Mouse (Mus musculus): ENCODE measurements around the gene Aldh3b2. TPM values are rescaled to one million over a fixed set of nuclear protein-coding genes. Genes with fewer than 3 reads are reported as not detected.
A peak's percentile ranks its signal among the peaks of the same experiment; 100 is the strongest.

The Aldh3b2 gene
- polyA plus RNA-seq, 1 experiment, result 0.11 TPM

DNA sequence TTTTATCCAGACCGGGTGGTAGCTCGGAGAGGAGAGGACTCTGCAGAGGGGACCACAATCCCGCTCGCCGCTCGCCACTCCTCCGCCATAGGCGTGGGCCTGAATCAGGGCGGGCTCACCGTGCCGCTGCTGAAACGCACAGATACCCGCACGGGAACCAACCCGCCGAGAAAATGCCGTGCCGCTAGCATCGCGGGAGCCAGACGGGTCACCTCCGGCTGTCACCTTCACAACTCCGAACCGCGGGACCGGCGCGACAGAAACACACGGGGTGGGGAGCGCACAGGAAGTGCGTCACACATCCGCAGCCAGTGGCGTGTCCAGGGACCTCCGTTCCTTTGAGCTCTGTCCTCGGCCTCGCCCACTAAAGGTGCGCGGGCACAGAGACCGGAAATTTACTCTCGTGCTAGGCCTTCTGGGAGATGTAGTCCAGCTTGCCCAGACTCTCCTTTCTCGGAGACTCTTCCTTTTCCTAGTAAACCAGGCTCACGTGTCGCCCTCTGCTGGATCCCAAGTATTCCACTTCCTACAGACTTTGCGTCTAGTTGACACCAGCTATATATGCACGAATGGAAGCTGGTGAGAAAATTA, 40.4 kb downstream of the Aldh3b2 start, which contains the start of gene Ndufv1:
Ndufv1 (minus strand) TSS at position 375 of the 591 bp plus-strand sequence.
- TF ChIP-seq MYOG (IDR thresholded peaks at IDR 0.05; ENCODE audit: control insufficient read depth in 1 of 3, insufficient read depth in 1 of 3, insufficient read length in 2 of 3, low read depth in 2 of 3) (peak in 1 of 3 experiments; percentile 25), E2F4 (IDR thresholded peaks at IDR 0.05; ENCODE audit: insufficient read depth) (peak; percentile 14), POLR2A (IDR thresholded peaks at IDR 0.05; ENCODE audit: insufficient read length, low read depth) (peak; percentile 90), USF1 (IDR thresholded peaks at IDR 0.05; ENCODE audit: low read depth) (no peak), POLR2AphosphoS2 (IDR thresholded peaks at IDR 0.05; ENCODE audit: insufficient read length, low read depth) (peak; percentile 92), SRF (IDR thresholded peaks at IDR 0.05; ENCODE audit: control insufficient read depth, insufficient read length, low read depth) (peak; percentile 87), TCF3 (IDR thresholded peaks at IDR 0.05; ENCODE audit: insufficient read length, low read depth) (no peak), MAX (IDR thresholded peaks at IDR 0.05; ENCODE audit: low read depth) (no peak), MYOD1 (IDR thresholded peaks at IDR 0.05; ENCODE audit: control insufficient read depth in 1 of 3, insufficient read length in 2 of 3, low read depth in 2 of 3) (peak in 1 of 3 experiments; percentile 26)
- peak within 1 kb of the TSS; percentile 15 for H3ac ChIP-seq (ENCODE audit: control insufficient read depth, insufficient read length)
- peaks cover 15% of the 10 kb centered on the region for H3K79me2 ChIP-seq (ENCODE audit: control insufficient read depth, insufficient read depth)
- peak within 1 kb of the TSS; percentile 78 for H3K4me3 ChIP-seq
- H3K4me2 ChIP-seq (ENCODE audit: low read depth), result peak within 1 kb of the TSS; percentile 99
- H3K27me3 ChIP-seq (ENCODE audit: control insufficient read depth, insufficient read depth, insufficient read length), result no peaks in the 10 kb centered on the region
- H3K36me3 ChIP-seq (ENCODE audit: control insufficient read depth, insufficient read depth), result peaks cover 18% of the 10 kb centered on the region

DNA sequence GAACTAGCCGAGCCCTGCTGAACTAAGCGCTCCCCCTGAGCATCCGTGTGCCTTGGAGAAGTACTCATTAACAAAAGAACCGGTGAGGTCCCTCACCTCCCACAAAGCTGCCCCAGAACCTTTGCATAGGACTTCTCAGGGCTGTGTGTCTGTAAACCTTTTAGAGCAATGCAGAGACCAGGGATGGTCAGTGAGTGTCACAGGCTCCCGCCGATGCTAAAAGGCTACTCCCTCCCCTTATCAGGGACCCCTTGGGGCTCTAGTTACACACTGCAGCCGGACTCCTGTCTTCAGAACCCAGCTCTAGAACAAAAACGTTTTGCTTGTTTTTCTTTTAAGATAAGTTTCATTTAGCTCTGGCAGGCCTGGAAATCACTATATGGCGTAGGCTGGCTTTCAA, 40.9 kb downstream of the Aldh3b2 start:
- Histone ChIP-seq H3K27me3 (ENCODE audit: control insufficient read depth, insufficient read depth, insufficient read length) (no peaks in the 10 kb centered on the region), H3K4me3 (peak overlapping the region; percentile 78), H3ac (ENCODE audit: control insufficient read depth, insufficient read length) (no peak overlapping the region), H3K79me2 (ENCODE audit: control insufficient read depth, insufficient read depth) (peaks cover 15% of the 10 kb centered on the region), H3K4me2 (ENCODE audit: low read depth) (peak overlapping the region; percentile 60), H3K36me3 (ENCODE audit: control insufficient read depth, insufficient read depth) (peaks cover 18% of the 10 kb centered on the region)
- no peak for TF ChIP-seq POLR2AphosphoS2 (IDR thresholded peaks at IDR 0.05; ENCODE audit: insufficient read length, low read depth)
- no peak for TF ChIP-seq CEBPB (IDR thresholded peaks at IDR 0.05; ENCODE audit: insufficient read depth, poor library complexity, severe bottlenecking)
- no peak for TF ChIP-seq E2F4 (IDR thresholded peaks at IDR 0.05; ENCODE audit: insufficient read depth)
- no peak for TF ChIP-seq TCF3 (IDR thresholded peaks at IDR 0.05; ENCODE audit: insufficient read length, low read depth)
- no peak for TF ChIP-seq POLR2A (IDR thresholded peaks at IDR 0.05; ENCODE audit: insufficient read length, low read depth)
- no peak for TF ChIP-seq SRF (IDR thresholded peaks at IDR 0.05; ENCODE audit: control insufficient read depth, insufficient read length, low read depth)
- TF ChIP-seq REST (IDR thresholded peaks at IDR 0.05; ENCODE audit: insufficient read depth, insufficient read length), result no peak
- no peak for TF ChIP-seq TCF12 (IDR thresholded peaks at IDR 0.05; ENCODE audit: insufficient read depth, poor library complexity, severe bottlenecking)
- no peak for TF ChIP-seq MYOD1 (IDR thresholded peaks at IDR 0.05; ENCODE audit: control insufficient read depth in 1 of 3, insufficient read length in 2 of 3, low read depth in 2 of 3)
- TF ChIP-seq MYOG (IDR thresholded peaks at IDR 0.05; ENCODE audit: control insufficient read depth in 1 of 3, insufficient read depth in 1 of 3, insufficient read length in 2 of 3, low read depth in 2 of 3), result no peak
- TF ChIP-seq MAX (IDR thresholded peaks at IDR 0.05; ENCODE audit: low read depth), result no peak
- no peak for TF ChIP-seq USF1 (IDR thresholded peaks at IDR 0.05; ENCODE audit: low read depth)

DNA sequence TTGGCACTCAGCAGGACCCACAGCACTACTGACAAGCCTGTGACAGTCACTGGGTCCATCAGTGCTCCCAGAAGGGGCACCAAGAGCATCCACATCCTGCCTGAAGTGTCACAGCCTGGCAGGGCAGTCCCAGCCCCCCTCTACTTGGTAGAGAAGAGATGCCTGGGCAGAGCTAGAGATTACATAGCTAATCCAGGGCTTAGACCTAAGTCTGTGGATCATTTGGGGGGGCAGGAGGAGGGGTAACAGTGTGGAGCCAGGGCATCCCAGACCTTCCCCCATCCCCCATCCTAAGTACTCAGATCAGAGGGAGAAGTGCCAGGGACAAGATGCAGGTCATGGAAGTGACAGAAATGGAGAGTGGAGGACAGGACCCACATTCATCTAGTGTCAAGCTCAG, 42.7 kb downstream of the Aldh3b2 start:
- H3K4me2 ChIP-seq (ENCODE audit: low read depth), result no peak overlapping the region
- TF ChIP-seq E2F4 (IDR thresholded peaks at IDR 0.05; ENCODE audit: insufficient read depth) (no peak), TCF12 (IDR thresholded peaks at IDR 0.05; ENCODE audit: insufficient read depth, poor library complexity, severe bottlenecking) (no peak), SRF (IDR thresholded peaks at IDR 0.05; ENCODE audit: control insufficient read depth, insufficient read length, low read depth) (no peak), MYOD1 (IDR thresholded peaks at IDR 0.05; ENCODE audit: control insufficient read depth in 1 of 3, insufficient read length in 2 of 3, low read depth in 2 of 3) (no peak), MYOG (IDR thresholded peaks at IDR 0.05; ENCODE audit: control insufficient read depth in 1 of 3, insufficient read depth in 1 of 3, insufficient read length in 2 of 3, low read depth in 2 of 3) (no peak), USF1 (IDR thresholded peaks at IDR 0.05; ENCODE audit: low read depth) (no peak), TCF3 (IDR thresholded peaks at IDR 0.05; ENCODE audit: insufficient read length, low read depth) (no peak), POLR2A (IDR thresholded peaks at IDR 0.05; ENCODE audit: insufficient read length, low read depth) (no peak), MAX (IDR thresholded peaks at IDR 0.05; ENCODE audit: low read depth) (no peak), POLR2AphosphoS2 (IDR thresholded peaks at IDR 0.05; ENCODE audit: insufficient read length, low read depth) (no peak), REST (IDR thresholded peaks at IDR 0.05; ENCODE audit: insufficient read depth, insufficient read length) (no peak), CEBPB (IDR thresholded peaks at IDR 0.05; ENCODE audit: insufficient read depth, poor library complexity, severe bottlenecking) (no peak)
- no peaks in the 10 kb centered on the region for H3K27me3 ChIP-seq (ENCODE audit: control insufficient read depth, insufficient read depth, insufficient read length)
- no peak overlapping the region for H3K4me3 ChIP-seq
- peaks cover 15% of the 10 kb centered on the region for H3K79me2 ChIP-seq (ENCODE audit: control insufficient read depth, insufficient read depth)
- no peak overlapping the region for H3ac ChIP-seq (ENCODE audit: control insufficient read depth, insufficient read length)
- H3K36me3 ChIP-seq (ENCODE audit: control insufficient read depth, insufficient read depth), result peaks cover 7% of the 10 kb centered on the region

DNA sequence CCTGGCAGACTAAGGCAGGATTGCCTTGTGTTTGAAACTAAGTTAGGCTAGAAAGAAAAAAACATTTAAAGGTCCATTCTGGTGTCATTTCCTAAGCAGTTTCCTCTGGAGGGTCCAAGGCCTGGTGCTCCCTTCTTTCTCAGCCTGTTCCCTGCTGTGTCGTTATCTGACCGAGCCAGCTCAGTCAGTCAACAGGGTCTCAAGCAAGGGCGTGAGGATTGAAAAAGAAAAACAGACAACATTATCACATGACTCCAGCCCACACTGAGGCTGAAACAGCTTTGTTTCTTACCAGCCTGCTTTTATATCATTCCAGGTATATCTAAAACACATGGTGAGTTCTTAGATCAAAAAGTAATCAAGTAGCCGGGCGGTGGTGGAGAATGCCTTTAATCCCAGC, 43.5 kb downstream of the Aldh3b2 start:
- H3K4me3 ChIP-seq, result no peak overlapping the region
- no peak overlapping the region for H3K4me2 ChIP-seq (ENCODE audit: low read depth)
- no peaks in the 10 kb centered on the region for H3K36me3 ChIP-seq (ENCODE audit: control insufficient read depth, insufficient read depth)
- no peaks in the 10 kb centered on the region for H3K27me3 ChIP-seq (ENCODE audit: control insufficient read depth, insufficient read depth, insufficient read length)
- no peak for TF ChIP-seq MYOD1 (IDR thresholded peaks at IDR 0.05; ENCODE audit: control insufficient read depth in 1 of 3, insufficient read length in 2 of 3, low read depth in 2 of 3)
- H3K79me2 ChIP-seq (ENCODE audit: control insufficient read depth, insufficient read depth), result peaks cover 12% of the 10 kb centered on the region
- H3ac ChIP-seq (ENCODE audit: control insufficient read depth, insufficient read length), result no peak overlapping the region

All from myocyte (in vitro differentiated cells).